Mouse (Mus musculus): ENCODE results near the gene Prdm1. TPM values are rescaled to one million over a fixed set of nuclear protein-coding genes. Genes with fewer than 3 reads are reported as not detected.
A peak's percentile ranks its signal among the peaks of the same experiment; 100 is the strongest.

Gene Prdm1
- total and polyA plus RNA-seq, 2 experiments = 0.18 to 0.28 TPM

DNA sequence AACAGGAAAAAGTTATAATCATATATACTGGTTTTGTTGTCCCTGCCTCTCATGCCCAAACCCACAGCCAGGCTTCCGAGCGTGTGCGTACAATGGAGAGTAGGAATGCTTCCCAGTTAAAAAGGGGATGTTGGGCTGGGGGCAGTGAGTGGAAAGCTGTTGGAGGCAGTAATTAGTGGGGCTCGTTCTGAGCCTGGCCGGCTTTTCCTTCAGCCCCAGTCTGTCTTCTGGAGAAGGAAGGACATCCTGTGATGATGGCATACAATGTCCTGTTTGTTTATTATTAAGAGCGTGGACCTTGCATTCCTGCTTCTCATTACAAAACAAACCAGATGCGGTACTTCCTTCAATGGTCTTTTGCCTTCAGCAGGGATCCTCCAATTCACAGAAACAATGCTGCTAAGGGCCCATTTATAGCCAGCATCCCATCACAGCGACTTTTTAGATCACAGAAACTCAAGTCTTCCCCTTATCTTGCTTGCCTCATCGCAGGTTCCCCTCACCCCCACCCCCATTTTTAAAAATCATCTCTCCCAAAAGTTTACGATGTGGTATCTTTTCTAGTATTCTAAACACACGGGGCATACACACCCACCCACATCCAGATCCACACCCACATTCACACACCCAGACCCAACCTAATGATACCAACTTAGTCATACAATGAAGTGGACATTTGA lies 68.8 kb downstream of the Prdm1 start:
- WGBS = 20% methylated on average over 11 of the region's 11 CpGs
- Histone ChIP-seq H3K4me3 (ENCODE audit: insufficient read depth, low read depth, low read length) (no peak overlapping the region), H3K36me3 (ENCODE audit: control insufficient read depth, insufficient read depth, low read length) (no peaks in the 10 kb centered on the region), H3K4me1 (ENCODE audit: control insufficient read depth, insufficient read depth, low read length) (no peaks in the 10 kb centered on the region; the same call in 1 of the 2 replicates), H3K79me2 (ENCODE audit: control insufficient read depth, insufficient read depth, low read length) (no peaks in the 10 kb centered on the region), H3K27ac (replicated peaks; ENCODE audit: insufficient read depth, low read depth, low read length) (no peak overlapping the region), H3K9ac (ENCODE audit: low read depth, low read length) (no peak overlapping the region; the same call in 1 of the 2 replicates), H3K27me3 (ENCODE audit: control insufficient read depth, insufficient read depth, low read length) (no peaks in the 10 kb centered on the region; the same call in 1 of the 2 replicates)
- TF ChIP-seq CTCF (IDR thresholded peaks at IDR 0.05; ENCODE audit: low read depth, low read length) = no peak
- DNase-seq (ENCODE audit: extremely low read depth, low read depth, low spot score) = peak; percentile 18

DNA sequence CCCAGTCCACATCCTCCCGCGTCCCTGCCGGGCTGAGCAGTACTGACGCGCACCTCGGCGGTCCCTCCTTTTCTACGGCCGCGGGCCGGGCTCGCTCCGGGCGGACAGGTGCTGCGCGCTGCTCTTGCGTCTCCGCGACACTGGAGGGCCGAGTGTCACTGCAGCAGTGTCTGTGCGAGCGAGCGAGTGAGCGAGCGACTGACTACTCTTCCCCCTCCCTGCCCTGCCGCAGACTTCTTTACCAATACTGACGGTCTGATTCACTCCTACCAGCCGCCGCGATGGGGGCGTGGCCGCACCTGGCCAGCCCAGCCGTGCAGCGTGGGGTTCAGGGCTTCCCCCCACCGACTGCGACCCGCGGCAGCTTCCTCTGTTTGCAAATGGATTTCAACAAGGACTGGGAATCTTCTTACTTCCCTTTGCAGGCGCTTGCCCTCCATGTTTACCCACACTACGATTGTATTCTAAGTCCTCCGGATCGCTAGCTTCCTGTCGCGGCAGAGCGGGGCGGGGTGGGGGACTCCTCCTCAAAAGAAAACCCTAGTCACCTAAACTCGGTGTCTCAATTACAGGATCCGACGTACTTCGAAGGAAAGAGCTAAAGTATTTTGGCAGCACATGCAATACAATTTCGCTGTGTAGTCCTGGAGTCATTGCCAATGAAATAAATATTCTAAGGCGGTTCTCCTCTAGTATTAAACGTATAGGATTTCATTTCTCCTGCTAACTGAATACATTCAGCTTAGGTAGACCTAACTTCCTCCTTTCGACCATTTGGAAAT lies 69.6 kb downstream of the Prdm1 start:
- no peaks in the 10 kb centered on the region for H3K36me3 ChIP-seq (ENCODE audit: control insufficient read depth, insufficient read depth, low read length)
- H3K27ac ChIP-seq (replicated peaks; ENCODE audit: insufficient read depth, low read depth, low read length) = no peak overlapping the region; the same call in 1 of the 2 replicates
- peak overlapping the region; percentile 44 for H3K9ac ChIP-seq (ENCODE audit: low read depth, low read length)
- H3K4me3 ChIP-seq (ENCODE audit: insufficient read depth, low read depth, low read length) = peak overlapping the region; percentile 65
- WGBS = 1% methylated on average over 54 of the region's 54 CpGs
- no peaks in the 10 kb centered on the region; the same call in 1 of the 2 replicates for H3K27me3 ChIP-seq (ENCODE audit: control insufficient read depth, insufficient read depth, low read length)
- no peaks in the 10 kb centered on the region; the same call in 1 of the 2 replicates for H3K4me1 ChIP-seq (ENCODE audit: control insufficient read depth, insufficient read depth, low read length)
- H3K79me2 ChIP-seq (ENCODE audit: control insufficient read depth, insufficient read depth, low read length) = no peaks in the 10 kb centered on the region
- DNase-seq (ENCODE audit: extremely low read depth, low read depth, low spot score) = peak; percentile 65
- TF ChIP-seq POLR2A (IDR thresholded peaks at IDR 0.05; ENCODE audit: extremely low read depth, insufficient read depth, low read length) = no peak
- peak; percentile 70 for TF ChIP-seq CTCF (IDR thresholded peaks at IDR 0.05; ENCODE audit: low read depth, low read length)

DNA sequence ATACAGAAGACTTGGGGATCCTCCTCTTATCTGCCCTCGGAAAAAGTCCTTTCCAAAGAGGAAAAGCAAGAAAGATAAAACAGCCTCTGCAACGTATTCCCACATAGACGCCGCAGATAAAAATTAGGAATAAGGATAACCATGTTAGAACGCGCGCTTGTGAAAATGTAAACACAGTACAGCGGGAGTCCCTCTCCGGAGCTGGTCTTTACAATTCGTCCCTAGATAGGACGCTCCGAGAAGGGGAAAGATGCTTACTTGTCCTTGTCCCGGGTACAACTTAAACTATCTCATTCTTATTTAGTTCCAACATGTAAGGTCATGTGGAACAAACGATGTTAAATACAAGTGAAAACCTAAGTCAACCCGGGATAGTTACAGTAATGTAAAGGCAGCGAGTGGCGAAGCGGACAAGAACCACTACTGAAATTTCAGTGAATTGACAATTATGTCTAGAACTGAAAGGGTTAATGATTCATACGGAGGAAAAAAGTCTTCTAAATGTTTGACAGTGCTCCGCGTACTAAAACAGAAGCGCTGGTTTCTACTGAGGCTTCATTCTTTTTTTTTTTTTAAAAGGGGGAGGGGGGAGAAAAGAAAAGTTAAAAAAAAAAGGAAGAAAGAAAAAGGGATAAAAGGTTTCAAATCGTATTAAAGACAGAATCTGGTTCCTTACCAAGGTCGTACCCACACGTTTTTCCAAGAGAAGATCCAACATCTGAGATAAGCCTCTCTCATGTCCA lies 70.3 kb downstream of the Prdm1 start:
- Histone ChIP-seq H3K36me3 (ENCODE audit: control insufficient read depth, insufficient read depth, low read length) (no peaks in the 10 kb centered on the region), H3K4me3 (ENCODE audit: insufficient read depth, low read depth, low read length) (peak overlapping the region; percentile 65), H3K27ac (replicated peaks; ENCODE audit: insufficient read depth, low read depth, low read length) (no peak overlapping the region), H3K27me3 (ENCODE audit: control insufficient read depth, insufficient read depth, low read length) (no peaks in the 10 kb centered on the region; the same call in 1 of the 2 replicates), H3K9ac (ENCODE audit: low read depth, low read length) (peak overlapping the region; percentile 44), H3K79me2 (ENCODE audit: control insufficient read depth, insufficient read depth, low read length) (no peaks in the 10 kb centered on the region), H3K4me1 (ENCODE audit: control insufficient read depth, insufficient read depth, low read length) (no peaks in the 10 kb centered on the region; the same call in 1 of the 2 replicates)
- 1% methylated on average over 25 of the region's 25 CpGs for WGBS
- TF ChIP-seq POLR2A (IDR thresholded peaks at IDR 0.05; ENCODE audit: extremely low read depth, insufficient read depth, low read length) (no peak), CTCF (IDR thresholded peaks at IDR 0.05; ENCODE audit: low read depth, low read length) (no peak)
- no peak for DNase-seq (ENCODE audit: extremely low read depth, low read depth, low spot score)

GRCm38 (mm10) chr10:44456757-44457595 lies 71.3 kb downstream of the Prdm1 start:
- Histone ChIP-seq H3K27me3 (ENCODE audit: control insufficient read depth, insufficient read depth, low read length) (no peaks in the 10 kb centered on the region; the same call in 1 of the 2 replicates), H3K4me1 (ENCODE audit: control insufficient read depth, insufficient read depth, low read length) (no peaks in the 10 kb centered on the region; the same call in 1 of the 2 replicates), H3K79me2 (ENCODE audit: control insufficient read depth, insufficient read depth, low read length) (no peaks in the 10 kb centered on the region), H3K36me3 (ENCODE audit: control insufficient read depth, insufficient read depth, low read length) (no peaks in the 10 kb centered on the region), H3K9ac (ENCODE audit: low read depth, low read length) (no peak overlapping the region), H3K27ac (replicated peaks; ENCODE audit: insufficient read depth, low read depth, low read length) (no peak overlapping the region), H3K4me3 (ENCODE audit: insufficient read depth, low read depth, low read length) (peak overlapping the region; percentile 20)
- DNase-seq (ENCODE audit: extremely low read depth, low read depth, low spot score) = no peak
- TF ChIP-seq CTCF (IDR thresholded peaks at IDR 0.05; ENCODE audit: low read depth, low read length) = no peak
- no peak for TF ChIP-seq POLR2A (IDR thresholded peaks at IDR 0.05; ENCODE audit: extremely low read depth, insufficient read depth, low read length)
- 21% methylated on average over 31 of the region's 31 CpGs for WGBS

GRCm38 (mm10) chr10:44454753-44455152 lies 73.5 kb downstream of the Prdm1 start:
- no peak overlapping the region for H3K4me3 ChIP-seq (ENCODE audit: insufficient read depth, low read depth, low read length)
- H3K27ac ChIP-seq (replicated peaks; ENCODE audit: insufficient read depth, low read depth, low read length) = no peak overlapping the region
- H3K9ac ChIP-seq (ENCODE audit: low read depth, low read length) = no peak overlapping the region
- peak; percentile 86 for DNase-seq (ENCODE audit: extremely low read depth, low read depth, low spot score)
- WGBS = 44% methylated on average over 4 of the region's 4 CpGs
- H3K27me3 ChIP-seq (ENCODE audit: control insufficient read depth, insufficient read depth, low read length) = no peaks in the 10 kb centered on the region; the same call in 1 of the 2 replicates
- TF ChIP-seq CTCF (IDR thresholded peaks at IDR 0.05; ENCODE audit: low read depth, low read length) = 0 out of 2 replicates have a peak, but pooled peaks have one; percentile 16
- no peak for TF ChIP-seq POLR2A (IDR thresholded peaks at IDR 0.05; ENCODE audit: extremely low read depth, insufficient read depth, low read length)
- H3K36me3 ChIP-seq (ENCODE audit: control insufficient read depth, insufficient read depth, low read length) = no peaks in the 10 kb centered on the region
- no peaks in the 10 kb centered on the region; the same call in 1 of the 2 replicates for H3K4me1 ChIP-seq (ENCODE audit: control insufficient read depth, insufficient read depth, low read length)
- H3K79me2 ChIP-seq (ENCODE audit: control insufficient read depth, insufficient read depth, low read length) = no peaks in the 10 kb centered on the region

All from liver, adult 2 months (tissue).